Mouse (Mus musculus) spleen, adult 2 months (tissue): ENCODE results near the gene Abr.

Experiments
- CTCF ChIP-seq: fragments of 200-500 bp; IDR thresholded peaks from 2 replicates; pipeline ENCODE4 v1.5.1; 2011; ENCODE audit warnings: mild to moderate bottlenecking, inconsistent platforms; ENCODE audit not compliant: insufficient read depth, insufficient read length, insufficient replicate concordance; ENCODE audit errors: extremely low read depth
- POLR2A ChIP-seq: fragments of 200-500 bp; IDR thresholded peaks from 2 replicates; pipeline ENCODE4 v1.6.1; 2011; ENCODE audit warnings: low read depth, low read length, inconsistent platforms

GRCm38 (mm10) chr11:76450202-76450561 lies 171.9 kb downstream of the Abr start:
- TF ChIP-seq CTCF (no peak), POLR2A (no peak)
